Comparison of ENCODE assay signal across 7 mouse cellular contexts in the genomic region with DNA sequence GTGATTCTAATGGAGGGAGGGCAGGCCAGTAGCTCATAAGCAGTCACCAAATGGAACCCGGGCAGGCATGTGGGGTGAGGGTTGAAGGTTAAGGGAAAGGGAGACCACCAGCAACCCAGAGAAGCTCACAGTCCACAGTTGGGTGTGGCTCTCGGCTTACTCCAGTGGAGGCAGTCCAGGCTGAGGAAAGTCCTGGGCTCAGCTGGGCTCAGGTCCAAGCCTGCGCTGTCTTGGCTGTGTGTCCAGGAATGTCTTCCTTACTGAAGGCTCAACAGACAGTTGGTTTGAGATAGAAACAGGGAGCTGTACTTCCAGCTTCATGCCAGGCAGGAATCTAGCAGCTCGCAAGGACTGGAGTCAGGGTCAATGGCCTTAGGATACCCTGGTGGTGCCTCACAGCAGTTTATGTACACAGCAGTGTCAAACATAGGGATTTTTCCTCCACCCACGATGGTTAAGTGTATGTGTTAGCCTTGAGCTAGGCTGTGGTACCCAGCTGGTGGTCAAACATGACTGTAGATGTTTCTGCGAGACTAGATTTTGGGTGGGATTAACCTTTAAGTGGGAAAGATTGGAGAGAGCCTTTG.
A peak's percentile ranks its signal among the peaks of the same experiment; 100 is the strongest.
DNase-seq lines count a peak whose midpoint lies in the region; ATAC-seq and TF ChIP-seq lines count a peak whose summit lies in the region.

No protein-coding gene starts in this region.

- no peak overlapping the region for H3K4me2 ChIP-seq in midbrain, postnatal 0 days (ENCODE audit: low read depth, low read length, poor library complexity, severe bottlenecking)
- no peak overlapping the region for H3K4me2 ChIP-seq in midbrain, embryonic 14.5 days (ENCODE audit: low read length)
- no peak overlapping the region for H3K4me2 ChIP-seq in heart, embryonic 13.5 days

- H3K4me3 ChIP-seq in midbrain, postnatal 0 days (ENCODE audit: low read depth, low read length): no peak overlapping the region
- no peak overlapping the region for H3K4me3 ChIP-seq in midbrain, embryonic 14.5 days (replicated peaks; ENCODE audit: low read depth, low read length)
- H3K4me3 ChIP-seq in heart, embryonic 13.5 days: no peak overlapping the region

- ATAC-seq in midbrain, postnatal 0 days (ENCODE audit: low FRiP score): no peak
- no peak for ATAC-seq in midbrain, embryonic 14.5 days (ENCODE audit: low FRiP score, low TSS enrichment)
- ATAC-seq in heart, embryonic 13.5 days (ENCODE audit: extremely low read depth, insufficient number of reproducible peaks, low FRiP score, low TSS enrichment): no peak

- no peaks in the 10 kb centered on the region for H3K27me3 ChIP-seq in midbrain, postnatal 0 days (ENCODE audit: insufficient read depth, low read length)
- H3K27me3 ChIP-seq in midbrain, embryonic 14.5 days (ENCODE audit: control insufficient read depth, insufficient read depth, low read length): no peaks in the 10 kb centered on the region
- H3K27me3 ChIP-seq in heart, embryonic 13.5 days (replicated peaks): no peaks in the 10 kb centered on the region

- no peak for TF ChIP-seq CTCF in midbrain, postnatal 0 days (IDR thresholded peaks at IDR 0.05)

- H3K27ac ChIP-seq in midbrain, postnatal 0 days (ENCODE audit: low read depth, low read length): no peak overlapping the region
- H3K27ac ChIP-seq in midbrain, embryonic 14.5 days (replicated peaks; ENCODE audit: low read depth, low read length): no peak overlapping the region
- H3K27ac ChIP-seq in heart, embryonic 13.5 days (replicated peaks): peak overlapping the region; percentile 44; the same call in 1 of the 2 replicates

- H3K9ac ChIP-seq in midbrain, postnatal 0 days (replicated peaks; ENCODE audit: low read length, poor library complexity, severe bottlenecking): no peak overlapping the region
- no peak overlapping the region for H3K9ac ChIP-seq in midbrain, embryonic 14.5 days (replicated peaks; ENCODE audit: low read length)
- no peak overlapping the region for H3K9ac ChIP-seq in heart, embryonic 13.5 days

- 68% methylated on average over 6 of the region's 6 CpGs for WGBS in midbrain, postnatal 0 days
- WGBS in midbrain, embryonic 14.5 days: 85% methylated on average over 6 of the region's 6 CpGs
- WGBS in heart, embryonic 13.5 days: 53% methylated on average over 6 of the region's 6 CpGs

- no peaks in the 10 kb centered on the region for H3K36me3 ChIP-seq in midbrain, postnatal 0 days (ENCODE audit: insufficient read depth, low read length)
- no peaks in the 10 kb centered on the region for H3K36me3 ChIP-seq in midbrain, embryonic 14.5 days (ENCODE audit: control insufficient read depth, insufficient read depth, low read length)
- no peaks in the 10 kb centered on the region for H3K36me3 ChIP-seq in heart, embryonic 13.5 days

- peak; percentile 52 for DNase-seq in midbrain, postnatal 0 days (ENCODE audit: low spot score)
- DNase-seq in midbrain, embryonic 14.5 days: no peak
- DNase-seq in kidney, postnatal 4 days: peak; percentile 50 to 60
- DNase-seq in urinary bladder, postnatal 36 days (ENCODE audit: low spot score in 2 of 2): peak; percentile 15 to 61
- no peak for DNase-seq in right cerebral cortex, postnatal 36 days (ENCODE audit: low spot score in 2 of 2)
- DNase-seq in thymus, postnatal 25 days: no peak

- peaks cover 11% of the 10 kb centered on the region; the same call in 1 of the 2 replicates for H3K4me1 ChIP-seq in midbrain, postnatal 0 days (ENCODE audit: insufficient read depth, low read length)
- H3K4me1 ChIP-seq in midbrain, embryonic 14.5 days (ENCODE audit: control insufficient read depth, insufficient read depth, low read length): 0 out of 2 replicates have a peak, but pooled peaks cover 13% of the 10 kb centered on the region
- H3K4me1 ChIP-seq in heart, embryonic 13.5 days: peaks cover 56% of the 10 kb centered on the region

- no peaks in the 10 kb centered on the region for H3K9me3 ChIP-seq in midbrain, postnatal 0 days (ENCODE audit: low read length)
- no peaks in the 10 kb centered on the region for H3K9me3 ChIP-seq in midbrain, embryonic 14.5 days (ENCODE audit: control insufficient read depth, low read length)
- H3K9me3 ChIP-seq in heart, embryonic 13.5 days: no peaks in the 10 kb centered on the region

Comparison
In these comparisons a context has a peak if more than half of its experiments do, and no peak if none do; other contexts are left out.
1. DNase-seq: peak in midbrain, postnatal 0 days (single experiment), kidney, postnatal 4 days (2 of 2) and urinary bladder, postnatal 36 days (2 of 2); none in midbrain, embryonic 14.5 days (single experiment), right cerebral cortex, postnatal 36 days (0 of 2) and thymus, postnatal 25 days (single experiment).